Mouse (Mus musculus) C2C12 (cell line): Measurements from ENCODE around the gene Ssbp2. TPM values are rescaled to one million over a fixed set of nuclear protein-coding genes. Genes with fewer than 3 reads are reported as not detected.

Experiments used
- H3K27me3 ChIP-seq: one replicate; pipeline ENCODE4 v1.6.1; 2011; ENCODE audit not compliant: control insufficient read depth, insufficient read depth, insufficient read length
- H3K36me3 ChIP-seq: one replicate; pipeline ENCODE4 v1.6.1; 2011; ENCODE audit not compliant: control insufficient read depth, insufficient read depth
- H3K4me3 ChIP-seq: one replicate; pipeline ENCODE4 v1.5.1; 2011; ENCODE audit warnings: mild to moderate bottlenecking, control low read depth; ENCODE audit not compliant: poor library complexity, insufficient read depth, severe bottlenecking
- H3K79me2 ChIP-seq: one replicate; pipeline ENCODE4 v1.6.1; 2011; ENCODE audit not compliant: control insufficient read depth, insufficient read depth
- H3K79me3 ChIP-seq: one replicate; pipeline ENCODE4 v1.6.1; 2011; ENCODE audit warnings: low read depth, control low read depth
- H3ac ChIP-seq: one replicate; pipeline ENCODE3; 2011; ENCODE audit warnings: low read depth; ENCODE audit not compliant: control insufficient read depth, insufficient read length
- CEBPB ChIP-seq: IDR thresholded peaks from one replicate; pipeline ENCODE4 v1.6.1; 2011; ENCODE audit warnings: low read depth, mild to moderate bottlenecking, control low read depth, moderate library complexity
- CTCF ChIP-seq: IDR thresholded peaks from one replicate; pipeline ENCODE4 v1.5.1; 2011; ENCODE audit not compliant: control insufficient read depth, insufficient read depth, insufficient read length
- FOSL1 ChIP-seq: IDR thresholded peaks from one replicate; pipeline ENCODE4 v1.8.0; 2011; ENCODE audit warnings: mild to moderate bottlenecking, low read length; ENCODE audit not compliant: poor library complexity, insufficient read depth, severe bottlenecking
- MAX ChIP-seq: IDR thresholded peaks from one replicate; pipeline ENCODE4 v1.6.1; 2011; ENCODE audit warnings: mild to moderate bottlenecking, control low read depth
- MYOD1 ChIP-seq: IDR thresholded peaks from one replicate; pipeline ENCODE4 v1.6.1; 2011; ENCODE audit warnings: low read depth; ENCODE audit not compliant: control insufficient read depth, insufficient read length
- MYOG ChIP-seq: IDR thresholded peaks from one replicate; pipeline ENCODE4 v1.6.1; 2011; ENCODE audit not compliant: control insufficient read depth, insufficient read length; ENCODE audit errors: extremely low read depth
- USF1 ChIP-seq: IDR thresholded peaks from one replicate; pipeline ENCODE4 v1.6.1; 2011; ENCODE audit warnings: low read depth, mild to moderate bottlenecking, control low read depth, moderate library complexity
- polyA plus RNA-seq: library from polyadenylated mRNA; unstranded; fragments of >200 nt; fragmentation: generic; extraction: Trizol; gene quantifications from one replicate; pipeline ENCODE4 v1.2.1, GENCODE M21; 2012; ENCODE audit warnings: missing spikeins

The Ssbp2 gene
- polyA plus RNA-seq, 1 experiment, result 22.5 TPM

DNA sequence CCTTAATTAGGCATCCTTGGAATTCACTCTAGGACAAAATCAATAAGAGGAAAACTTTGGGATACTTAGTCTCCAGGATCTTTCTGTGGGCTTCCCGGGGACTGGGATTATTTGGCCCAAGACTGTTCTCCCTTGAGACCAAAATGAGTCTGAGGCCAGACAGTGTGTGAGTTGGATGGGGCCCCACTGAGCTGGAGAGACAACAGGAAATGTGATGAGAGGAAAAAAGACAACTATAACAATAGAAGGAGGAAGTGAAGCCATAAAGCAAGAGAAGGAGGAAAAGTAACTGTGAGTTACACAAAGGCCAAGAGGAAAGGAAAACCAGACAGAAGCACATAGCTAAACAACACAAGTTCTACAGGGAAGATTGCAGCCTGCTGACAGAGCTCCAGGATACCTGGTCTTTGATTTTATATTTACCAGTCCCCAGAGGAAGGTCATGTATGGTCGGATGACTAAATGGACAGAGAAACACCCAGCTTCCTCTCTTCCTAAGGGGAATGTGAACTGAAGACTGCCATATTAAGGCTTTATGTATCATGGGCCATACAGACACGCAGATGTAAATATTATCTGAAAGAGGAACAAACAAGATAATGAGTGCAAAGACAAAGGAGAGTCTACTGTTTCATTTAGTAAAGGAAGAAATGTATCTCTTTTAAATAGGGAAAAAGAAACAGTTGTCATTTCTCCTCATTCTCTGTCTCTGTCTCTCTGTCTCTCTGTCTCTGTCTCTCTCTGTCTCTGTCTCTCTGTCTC, 8.5 kb upstream of the Ssbp2 start:
- H3K4me3 ChIP-seq, result no peak overlapping the region
- H3K27me3 ChIP-seq, result no peaks in the 10 kb centered on the region
- H3K36me3 ChIP-seq, result no peaks in the 10 kb centered on the region
- H3K79me2 ChIP-seq, result no peaks in the 10 kb centered on the region
- TF ChIP-seq USF1 (no peak), CTCF (no peak), FOSL1 (no peak), CEBPB (no peak), MYOG (no peak), MAX (no peak), MYOD1 (no peak)
- no peaks in the 10 kb centered on the region for H3K79me3 ChIP-seq
- no peak overlapping the region for H3ac ChIP-seq

- no peaks in the 10 kb centered on the region for H3K79me3 ChIP-seq
- no peaks in the 10 kb centered on the region for H3K27me3 ChIP-seq
- no peaks in the 10 kb centered on the region for H3K36me3 ChIP-seq
- H3K79me2 ChIP-seq, result no peaks in the 10 kb centered on the region
- TF ChIP-seq MYOD1 (no peak), MAX (no peak), FOSL1 (no peak), MYOG (no peak), CTCF (no peak), CEBPB (no peak), USF1 (no peak)
- no peak overlapping the region for H3ac ChIP-seq
- H3K4me3 ChIP-seq, result no peak overlapping the region
Measured at GRCm38 (mm10) chr13:91452269-91452668, 7.8 kb upstream of the Ssbp2 start.

DNA sequence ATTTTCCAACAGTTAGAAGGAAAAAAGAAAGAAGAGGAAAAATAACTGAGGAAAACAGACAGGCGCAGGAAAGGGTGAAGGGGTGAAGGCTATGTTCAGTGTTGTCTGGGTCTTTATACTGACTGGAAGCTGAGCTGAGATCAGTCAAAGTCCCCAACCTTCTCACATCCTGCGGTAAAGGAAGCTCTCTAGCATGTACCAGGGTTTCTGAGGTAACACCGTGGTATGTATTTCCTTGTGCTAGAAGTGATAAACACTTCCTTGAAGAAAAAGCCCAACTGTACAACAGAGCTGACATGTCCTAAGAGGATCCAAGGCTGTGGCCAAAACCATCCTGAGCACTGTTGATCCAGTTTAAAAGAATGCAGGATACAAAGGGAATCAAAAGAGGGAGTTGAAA, 6.8 kb upstream of the Ssbp2 start:
- Histone ChIP-seq H3K4me3 (no peak overlapping the region), H3K79me2 (no peaks in the 10 kb centered on the region), H3ac (no peak overlapping the region), H3K79me3 (no peaks in the 10 kb centered on the region), H3K27me3 (no peaks in the 10 kb centered on the region), H3K36me3 (no peaks in the 10 kb centered on the region)
- TF ChIP-seq FOSL1 (no peak), MAX (no peak), MYOD1 (no peak), CEBPB (no peak), CTCF (no peak), MYOG (no peak), USF1 (no peak)

DNA sequence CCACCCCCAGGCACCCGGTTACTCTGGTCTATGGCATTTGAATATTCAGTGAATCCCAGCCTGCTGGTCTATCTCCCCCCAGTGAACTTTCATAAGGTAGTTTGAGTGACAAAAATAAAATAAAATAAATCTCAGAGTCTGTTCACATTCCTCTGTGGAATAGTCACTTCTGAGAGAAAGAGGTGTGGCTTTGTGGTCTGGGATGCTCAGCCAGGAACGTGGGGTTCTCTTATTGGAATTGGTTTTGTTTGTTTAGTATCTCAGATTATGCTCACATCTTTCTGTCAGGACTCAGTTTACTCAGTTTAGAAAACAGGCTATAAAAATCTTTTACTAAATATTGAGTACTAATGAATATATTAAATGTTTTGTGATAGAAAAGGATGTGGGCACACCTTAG, 4.0 kb upstream of the Ssbp2 start:
- no peak overlapping the region for H3K4me3 ChIP-seq
- H3ac ChIP-seq, result no peak overlapping the region
- H3K27me3 ChIP-seq, result no peaks in the 10 kb centered on the region
- no peaks in the 10 kb centered on the region for H3K79me2 ChIP-seq
- no peaks in the 10 kb centered on the region for H3K36me3 ChIP-seq
- TF ChIP-seq CTCF (no peak), FOSL1 (no peak), MYOD1 (no peak), MYOG (no peak), USF1 (no peak), CEBPB (no peak)
- H3K79me3 ChIP-seq, result no peaks in the 10 kb centered on the region

DNA sequence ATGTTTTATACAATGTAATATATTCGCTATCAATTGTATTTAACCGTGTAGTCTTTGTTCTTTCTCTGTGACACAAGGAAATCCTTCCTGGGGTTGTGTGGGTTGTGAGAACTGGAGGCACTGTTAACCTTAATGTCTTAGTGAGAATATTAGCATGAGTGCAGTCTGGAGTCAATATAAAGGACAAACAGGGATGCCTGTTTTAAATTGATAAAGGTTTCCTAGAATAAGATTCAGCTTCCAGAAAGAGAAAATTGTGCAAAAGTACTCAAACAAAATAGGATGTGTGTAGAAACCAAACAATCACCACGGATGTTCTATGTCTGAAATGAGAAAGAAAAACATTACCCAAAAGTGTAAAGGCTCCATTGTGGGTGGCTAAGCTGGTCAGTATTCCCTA, 3.3 kb upstream of the Ssbp2 start:
- no peaks in the 10 kb centered on the region for H3K36me3 ChIP-seq
- TF ChIP-seq MYOD1 (no peak), MAX (no peak), CTCF (no peak), FOSL1 (no peak), MYOG (no peak), USF1 (no peak), CEBPB (no peak)
- H3ac ChIP-seq, result no peak overlapping the region
- H3K79me2 ChIP-seq, result no peaks in the 10 kb centered on the region
- H3K79me3 ChIP-seq, result no peaks in the 10 kb centered on the region
- no peak overlapping the region for H3K4me3 ChIP-seq
- H3K27me3 ChIP-seq, result no peaks in the 10 kb centered on the region

GRCm38 (mm10) chr13:91457974-91458373, 2.1 kb upstream of the Ssbp2 start:
- TF ChIP-seq MAX (no peak), CEBPB (no peak), MYOD1 (no peak), MYOG (no peak), USF1 (no peak), CTCF (no peak), FOSL1 (no peak)
- peaks cover 1% of the 10 kb centered on the region for H3K79me3 ChIP-seq
- no peaks in the 10 kb centered on the region for H3K36me3 ChIP-seq
- H3ac ChIP-seq, result no peak overlapping the region
- no peak overlapping the region for H3K4me3 ChIP-seq
- H3K27me3 ChIP-seq, result no peaks in the 10 kb centered on the region
- peaks cover 10% of the 10 kb centered on the region for H3K79me2 ChIP-seq
